Mouse (Mus musculus) ovary, adult 18-20 months (tissue): ENCODE measurements at regions not wholly inside any gene's neighbourhood (a gene's known extent, or its start where the extent isn't known, plus 50 kb on each side); places are given as distances from the start of the nearest gene placed in this dataset.

Experiments
- DNase-seq: peaks from one replicate; pipeline ENCODE4 v3.0.0; 2022; ENCODE audit warnings: low spot score, mixed read lengths

- no peak for DNase-seq
These were observed 104.8 kb upstream of the Gm12830 start for GRCm38 (mm10) chr4:114716703-114717102.

- DNase-seq = no peak
These were observed 100.8 kb upstream of the Gm12830 start for GRCm38 (mm10) chr4:114720696-114721095.

- no peak for DNase-seq
These were observed 100.1 kb upstream of the Gm12830 start for GRCm38 (mm10) chr4:114721386-114721785.

- no peak for DNase-seq
These were observed 93.1 kb upstream of the Gm12830 start for GRCm38 (mm10) chr4:114728235-114729000.

GRCm38 (mm10) chr4:114733256-114734004, 88.1 kb upstream of the Gm12830 start:
- no peak for DNase-seq

- DNase-seq = no peak
These were observed 82.4 kb upstream of the Gm12830 start for GRCm38 (mm10) chr4:114738903-114739667.

GRCm38 (mm10) chr4:114748131-114748530, 73.4 kb upstream of the Gm12830 start:
- no peak for DNase-seq

- DNase-seq = no peak
These were observed 61.7 kb upstream of the Gm12830 start for GRCm38 (mm10) chr4:114759837-114760236.

- no peak for DNase-seq
These were observed 54.7 kb upstream of the Gm12830 start for GRCm38 (mm10) chr4:114766643-114767393.
